Mouse (Mus musculus) megakaryocyte, embryonic 14.5 days (primary cell): ENCODE results near the gene Zfp14. TPM values are rescaled to one million over a fixed set of nuclear protein-coding genes. Genes with fewer than 3 reads are reported as not detected.

Source experiments
- H3K27me3 ChIP-seq: replicated peaks from 2 replicates; pipeline ENCODE3; 2012; ENCODE audit warnings: inconsistent platforms
- H3K36me3 ChIP-seq: replicated peaks from 2 replicates; pipeline ENCODE3; 2012; ENCODE audit warnings: low read length, inconsistent platforms, mixed read lengths
- H3K4me1 ChIP-seq: 2 replicates; pipeline ENCODE4 v1.6.1; 2012; ENCODE audit warnings: inconsistent platforms
- H3K4me3 ChIP-seq: replicated peaks from 2 replicates; pipeline ENCODE3; 2012; ENCODE audit warnings: moderate library complexity, mild to moderate bottlenecking, inconsistent platforms
- H3K9me3 ChIP-seq: 2 replicates; pipeline ENCODE4 v1.6.1; 2012; ENCODE audit warnings: inconsistent platforms
- FLI1 ChIP-seq: IDR thresholded peaks from 2 replicates; pipeline ENCODE4 v1.6.1; 2012; ENCODE audit warnings: low read length, inconsistent platforms, mixed read lengths
- GATA1 ChIP-seq: IDR thresholded peaks from 3 replicates; pipeline ENCODE4 v1.6.1; 2012; ENCODE audit warnings: mixed read lengths, low read length, inconsistent platforms, borderline replicate concordance
- polyA plus RNA-seq: library from polyadenylated mRNA; stranded (reverse); fragments of >175 nt; gene quantifications from 2 replicates; pipeline ENCODE4 v1.2.3, GENCODE M21; 2012; ENCODE audit warnings: low replicate concordance; ENCODE audit not compliant: insufficient read depth

Zfp14 gene
- polyA plus RNA-seq, 1 experiment: not detected

DNA sequence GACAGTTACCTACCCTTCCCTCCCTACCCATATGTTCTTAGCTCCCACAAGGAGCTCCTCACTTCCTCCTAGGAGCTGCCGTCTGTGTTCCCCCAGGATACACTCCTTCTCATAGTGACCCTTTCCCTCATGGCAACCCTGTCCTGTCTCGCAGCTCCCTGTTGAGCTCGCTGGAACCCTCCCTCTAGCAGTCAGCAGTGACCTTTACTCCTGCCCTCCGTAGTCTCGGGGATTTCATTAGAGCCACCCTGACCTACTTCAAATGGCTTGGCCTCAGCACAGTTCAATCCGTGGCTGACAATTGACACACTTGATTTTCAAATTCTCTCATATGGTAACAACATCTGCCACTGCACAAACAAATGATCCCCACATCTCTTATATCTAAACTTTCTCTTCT lies 20.5 kb downstream of the Zfp14 start:
- peaks cover 18% of the 10 kb centered on the region for H3K36me3 ChIP-seq
- no peak overlapping the region for H3K4me3 ChIP-seq
- H3K4me1 ChIP-seq: peaks cover 7% of the 10 kb centered on the region
- H3K9me3 ChIP-seq: peaks cover 13% of the 10 kb centered on the region
- TF ChIP-seq GATA1: no peak
- no peak for TF ChIP-seq FLI1
- no peaks in the 10 kb centered on the region for H3K27me3 ChIP-seq

DNA sequence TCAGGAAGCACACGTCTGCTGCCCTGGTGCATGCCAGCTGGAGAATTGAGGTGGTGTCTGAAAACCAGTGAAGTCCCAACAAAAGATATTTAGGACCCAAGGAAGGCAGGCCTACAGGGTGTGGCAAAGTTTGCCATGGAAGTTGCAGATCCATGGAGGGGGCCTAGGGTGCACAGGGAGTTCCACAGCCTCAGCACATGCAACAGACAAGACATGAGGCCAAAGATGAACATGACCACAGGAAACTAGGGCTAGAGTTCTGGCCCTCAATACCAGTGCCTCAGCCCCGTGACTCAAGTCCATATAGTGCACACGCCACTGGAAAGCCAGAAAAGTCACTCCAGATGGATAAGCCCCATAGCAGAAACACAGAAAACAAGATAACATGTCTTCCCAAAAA lies 22.6 kb downstream of the Zfp14 start:
- H3K27me3 ChIP-seq: no peaks in the 10 kb centered on the region

DNA sequence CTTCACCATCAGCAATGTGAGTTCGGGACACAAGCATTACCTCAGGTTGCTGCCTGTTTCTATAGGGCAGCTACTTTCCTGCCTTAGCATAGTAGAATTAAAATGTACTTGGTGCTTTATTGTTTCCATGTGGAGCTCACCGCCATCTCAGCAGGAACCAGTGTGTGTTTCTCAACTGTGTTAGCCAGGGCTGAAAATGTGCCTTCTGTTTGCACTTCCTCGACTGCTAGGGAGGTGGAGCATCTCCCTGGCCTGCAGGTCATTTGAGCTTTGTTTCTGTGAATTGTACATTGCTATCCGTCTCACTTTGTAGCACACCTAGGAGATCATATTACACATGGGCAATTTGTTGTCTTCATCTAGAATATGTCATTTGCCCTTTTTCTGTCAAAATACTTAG lies 23.8 kb downstream of the Zfp14 start:
- TF ChIP-seq FLI1 (no peak), GATA1 (no peak)
- H3K4me3 ChIP-seq: peak overlapping the region; percentile 13
- H3K27me3 ChIP-seq: no peaks in the 10 kb centered on the region
- H3K36me3 ChIP-seq: peaks cover 50% of the 10 kb centered on the region
- H3K9me3 ChIP-seq: no peaks in the 10 kb centered on the region
- peaks cover 7% of the 10 kb centered on the region for H3K4me1 ChIP-seq

More for the DNA sequence above, 22.6 kb downstream of the Zfp14 start:
- TF ChIP-seq GATA1 (no peak), FLI1 (no peak)
- H3K9me3 ChIP-seq: peaks cover 1% of the 10 kb centered on the region
- peaks cover 37% of the 10 kb centered on the region for H3K36me3 ChIP-seq
- H3K4me3 ChIP-seq: no peak overlapping the region
- H3K4me1 ChIP-seq: peaks cover 7% of the 10 kb centered on the region

GRCm38 (mm10) chr7:30025358-30025757 lies 25.8 kb downstream of the Zfp14 start:
- Histone ChIP-seq H3K36me3 (peaks cover 66% of the 10 kb centered on the region), H3K27me3 (no peaks in the 10 kb centered on the region), H3K9me3 (no peaks in the 10 kb centered on the region), H3K4me1 (peaks cover 7% of the 10 kb centered on the region), H3K4me3 (no peak overlapping the region)
- TF ChIP-seq FLI1 (no peak), GATA1 (no peak)

DNA sequence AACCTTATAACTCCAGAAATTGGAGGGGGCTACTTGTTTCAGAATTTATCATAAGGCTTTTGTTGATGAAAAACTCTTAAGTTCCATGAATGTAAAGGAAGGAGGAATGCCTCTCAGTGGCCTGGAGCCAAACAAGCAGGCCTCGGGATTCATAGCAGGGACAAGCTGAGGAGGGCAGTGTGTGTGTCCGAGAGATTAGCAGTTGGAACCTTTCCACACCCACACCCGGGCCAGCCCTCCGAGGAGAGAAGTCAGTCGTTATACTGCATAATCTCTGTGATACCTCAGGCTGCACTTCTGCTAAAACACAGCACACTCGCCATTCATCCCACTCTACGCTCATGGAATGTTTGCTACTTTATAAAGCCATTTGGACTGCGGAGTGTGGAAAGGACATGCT lies 27.4 kb downstream of the Zfp14 start:
- TF ChIP-seq FLI1 (no peak), GATA1 (no peak)
- H3K4me3 ChIP-seq: no peak overlapping the region
- H3K9me3 ChIP-seq: no peaks in the 10 kb centered on the region
- H3K4me1 ChIP-seq: peaks cover 7% of the 10 kb centered on the region
- peaks cover 78% of the 10 kb centered on the region for H3K36me3 ChIP-seq
- H3K27me3 ChIP-seq: no peaks in the 10 kb centered on the region

DNA sequence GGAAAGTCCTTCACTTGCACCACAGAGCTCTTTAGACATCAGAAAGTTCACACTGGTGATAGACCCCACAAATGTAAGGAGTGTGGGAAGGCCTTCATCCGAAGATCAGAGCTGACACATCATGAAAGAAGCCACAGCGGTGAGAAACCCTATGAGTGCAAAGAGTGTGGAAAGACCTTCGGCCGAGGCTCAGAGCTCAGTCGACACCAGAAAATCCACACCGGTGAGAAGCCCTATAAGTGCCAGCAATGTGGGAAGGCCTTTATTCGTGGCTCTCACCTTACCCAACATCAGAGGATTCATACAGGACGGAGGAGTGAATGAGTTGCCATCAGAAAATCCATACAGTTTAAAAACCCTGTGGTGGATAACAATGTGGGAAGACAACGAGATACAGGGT lies 27.9 kb downstream of the Zfp14 start:
- Histone ChIP-seq H3K4me1 (peaks cover 3% of the 10 kb centered on the region; the same call in 1 of the 2 replicates), H3K27me3 (no peaks in the 10 kb centered on the region), H3K9me3 (no peaks in the 10 kb centered on the region), H3K4me3 (no peak overlapping the region), H3K36me3 (peaks cover 83% of the 10 kb centered on the region)
- no peak for TF ChIP-seq GATA1
- TF ChIP-seq FLI1: no peak

GRCm38 (mm10) chr7:30019543-30019942 lies 31.6 kb downstream of the Zfp14 start:
- H3K9me3 ChIP-seq: no peaks in the 10 kb centered on the region
- H3K4me1 ChIP-seq: no peaks in the 10 kb centered on the region
- H3K4me3 ChIP-seq: no peak overlapping the region
- no peaks in the 10 kb centered on the region for H3K27me3 ChIP-seq
- no peak for TF ChIP-seq FLI1
- no peak for TF ChIP-seq GATA1
- H3K36me3 ChIP-seq: peaks cover 89% of the 10 kb centered on the region

DNA sequence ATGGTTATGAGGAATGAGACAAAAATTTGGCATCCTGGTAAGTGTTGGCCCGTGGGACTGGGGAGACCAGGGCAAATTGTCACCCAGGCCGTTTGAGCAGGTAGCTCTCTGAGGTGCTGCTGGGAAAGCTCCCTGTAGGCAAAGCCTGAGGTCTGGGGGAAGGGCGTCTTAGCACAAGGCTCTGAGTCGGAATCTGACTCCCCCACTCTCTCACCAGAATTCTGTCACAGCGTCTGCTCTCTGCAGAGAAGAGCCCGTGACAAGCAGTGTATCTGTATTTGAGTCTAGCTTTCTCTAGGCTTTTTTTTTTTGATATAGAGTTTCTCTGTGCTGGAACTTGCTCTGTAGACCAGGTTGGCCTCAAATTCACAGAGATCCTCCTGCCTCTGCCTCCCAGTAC lies 34.0 kb downstream of the Zfp14 start:
- no peaks in the 10 kb centered on the region for H3K9me3 ChIP-seq
- no peaks in the 10 kb centered on the region for H3K27me3 ChIP-seq
- H3K4me3 ChIP-seq: no peak overlapping the region
- H3K36me3 ChIP-seq: peaks cover 85% of the 10 kb centered on the region
- no peak for TF ChIP-seq GATA1
- no peak for TF ChIP-seq FLI1
- peaks cover 4% of the 10 kb centered on the region; the same call in 1 of the 2 replicates for H3K4me1 ChIP-seq

DNA sequence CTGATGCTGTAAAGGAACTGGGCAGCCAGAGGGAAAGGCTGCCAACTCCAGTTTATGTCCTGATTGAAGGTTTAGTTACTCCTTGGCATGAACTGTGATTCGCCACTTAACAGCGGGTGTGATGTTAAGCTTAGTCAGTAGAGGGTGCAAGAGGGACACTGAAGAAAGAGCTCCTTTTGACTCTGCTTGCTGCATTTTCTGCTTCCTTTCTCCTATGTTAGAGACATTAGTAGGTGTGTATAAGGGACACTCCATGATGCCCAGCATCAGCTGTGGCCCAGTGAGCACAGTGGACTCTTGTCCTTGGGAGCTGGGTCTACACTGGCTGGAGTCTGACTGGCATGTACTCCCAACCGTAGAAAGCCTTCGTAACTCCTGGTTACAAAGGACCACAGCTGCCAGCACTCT lies 38.2 kb downstream of the Zfp14 start:
- Histone ChIP-seq H3K4me3 (no peak overlapping the region), H3K36me3 (peaks cover 84% of the 10 kb centered on the region), H3K4me1 (peaks cover 6% of the 10 kb centered on the region; the same call in 1 of the 2 replicates), H3K27me3 (no peaks in the 10 kb centered on the region), H3K9me3 (no peaks in the 10 kb centered on the region)
- TF ChIP-seq GATA1: no peak
- no peak for TF ChIP-seq FLI1

- Histone ChIP-seq H3K4me1 (peaks cover 7% of the 10 kb centered on the region; the same call in 1 of the 2 replicates), H3K9me3 (no peaks in the 10 kb centered on the region), H3K27me3 (no peaks in the 10 kb centered on the region), H3K36me3 (peaks cover 85% of the 10 kb centered on the region), H3K4me3 (no peak overlapping the region)
- TF ChIP-seq GATA1 (no peak), FLI1 (no peak)
Measured at GRCm38 (mm10) chr7:30010551-30011195, 40.5 kb downstream of the Zfp14 start.
